Mouse (Mus musculus) liver, embryonic 14.5 days (tissue): ENCODE measurements at regions not wholly inside any gene's neighbourhood (a gene's known extent, or its start where the extent isn't known, plus 50 kb on each side); places are given as distances from the start of the nearest gene placed in this dataset.

Source experiments
- ATAC-seq: fragments of 200-750 bp; cut with Nextera tagmentation; 2 replicates; pipeline ENCODE4 v1.8.0; 2017; ENCODE audit warnings: moderate number of reproducible peaks, mild to moderate bottlenecking, moderate library complexity; ENCODE audit not compliant: insufficient read depth
- DNase-seq, 3 experiments: peaks; one replicate each; pipeline ENCODE4 v3.0.0-alpha.2; 2012 to 2013; ENCODE audit warnings: low read depth in 3 of 3, low spot score in 3 of 3
- H3K27ac ChIP-seq: fragments of 300-500 bp; sonication (generic); 2 replicates; pipeline ENCODE4 v1.5.1; 2014; ENCODE audit warnings: moderate library complexity, mild to moderate bottlenecking, control low read depth, inconsistent platforms
- H3K27me3 ChIP-seq: fragments of 300-500 bp; sonication (generic); 2 replicates; pipeline ENCODE4 v1.6.1; 2014; ENCODE audit warnings: mild to moderate bottlenecking, low read length, moderate library complexity; ENCODE audit not compliant: control insufficient read depth, insufficient read depth
- H3K36me3 ChIP-seq: fragments of 300-500 bp; sonication (generic); replicated peaks from 2 replicates; pipeline ENCODE4 v1.6.1; 2014; ENCODE audit warnings: low read depth; ENCODE audit not compliant: control insufficient read depth, insufficient read depth
- H3K4me1 ChIP-seq, 2 experiments: fragments of 200-500 bp in 1 of 2; fragments of 300-500 bp in 1 of 2; sonication (generic) in 1 of 2; replicated peaks; 2 replicates each; pipeline ENCODE4 v1.6.1; 2012 to 2014; ENCODE audit warnings: antibody characterized with exemption in 1 of 2, inconsistent platforms in 1 of 2, low read length in 1 of 2; ENCODE audit not compliant: control insufficient read depth in 2 of 2, insufficient read depth in 2 of 2
- H3K4me2 ChIP-seq: fragments of 300-500 bp; sonication (generic); 2 replicates; pipeline ENCODE4 v1.6.1; 2014; ENCODE audit warnings: low read depth, mild to moderate bottlenecking, control low read depth, moderate library complexity
- H3K4me3 ChIP-seq, 2 experiments: fragments of 200-500 bp in 1 of 2; fragments of 300-500 bp in 1 of 2; sonication (generic) in 1 of 2; 2 replicates each; pipeline ENCODE4 v1.5.1; 2012 to 2014; ENCODE audit warnings: low read depth in 2 of 2, low read length in 2 of 2, mild to moderate bottlenecking in 2 of 2, control low read depth in 1 of 2, inconsistent platforms in 1 of 2, moderate library complexity in 1 of 2; ENCODE audit not compliant: insufficient read depth in 1 of 2
- H3K9ac ChIP-seq: fragments of 300-500 bp; sonication (generic); replicated peaks from 2 replicates; pipeline ENCODE4 v1.6.1; 2014; ENCODE audit warnings: mild to moderate bottlenecking, control low read depth, moderate library complexity
- H3K9me3 ChIP-seq: fragments of 300-500 bp; sonication (generic); 2 replicates; pipeline ENCODE4 v1.6.1; 2016; ENCODE audit warnings: low read length, mixed read lengths; ENCODE audit not compliant: control insufficient read depth
- CTCF ChIP-seq: IDR thresholded peaks from 2 replicates; pipeline ENCODE4 v1.5.1; 2016; ENCODE audit warnings: antibody characterized with exemption, low read depth, control low read depth
- EP300 ChIP-seq: IDR thresholded peaks from 2 replicates; pipeline ENCODE4 v1.6.1; 2016; ENCODE audit warnings: antibody characterized with exemption, low read depth
- WGBS: fragments of 180-500 bp; shearing (Covaris S2); extraction: QIAGEN DNeasy Blood & Tissue Kit; methylation state at CpG from one replicate; pipeline ENCODE4 v1.1.7; 2014; ENCODE audit not compliant: insufficient replicate concordance; 5-methylcytosine and 5-hydroxymethylcytosine counted together

DNA sequence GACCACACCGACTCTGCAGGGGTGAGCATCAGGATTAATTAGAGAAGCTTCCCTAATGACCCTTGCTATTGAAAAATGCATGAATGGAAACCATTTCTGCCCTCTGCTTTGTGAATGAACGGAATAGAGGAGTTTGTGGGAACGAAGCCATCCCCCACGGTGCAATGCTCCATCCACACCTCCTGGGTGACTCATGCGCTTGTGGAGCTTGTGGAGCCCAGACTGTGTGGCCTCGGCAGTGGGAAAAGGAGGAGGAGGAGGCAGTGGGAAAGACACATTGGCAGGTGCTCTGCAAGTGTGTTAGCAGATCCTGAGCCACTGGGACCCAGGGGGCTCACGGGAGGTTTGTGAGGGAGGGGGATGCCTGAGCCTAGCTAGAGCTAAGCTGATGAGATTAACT lies 251.9 kb downstream of the Abcc12 start:
- Histone ChIP-seq H3K27ac (no peak overlapping the region), H3K4me1 (no peaks in the 10 kb centered on the region), H3K27me3 (no peaks in the 10 kb centered on the region), H3K4me3 (no peak overlapping the region), H3K9ac (no peak overlapping the region), H3K9me3 (no peaks in the 10 kb centered on the region), H3K4me2 (no peak overlapping the region), H3K36me3 (no peaks in the 10 kb centered on the region)
- WGBS: 58% methylated on average over 7 of the region's 7 CpGs
- no peak for DNase-seq
- ATAC-seq: no peak
- no peak for TF ChIP-seq CTCF
- TF ChIP-seq EP300: no peak

- Histone ChIP-seq H3K9me3 (no peaks in the 10 kb centered on the region), H3K4me2 (no peak overlapping the region), H3K27me3 (no peaks in the 10 kb centered on the region), H3K4me3 (no peak overlapping the region), H3K4me1 (no peaks in the 10 kb centered on the region), H3K9ac (no peak overlapping the region), H3K36me3 (no peaks in the 10 kb centered on the region), H3K27ac (no peak overlapping the region)
- WGBS: 49% methylated on average over 3 of the region's 3 CpGs
- DNase-seq (no peak), ATAC-seq (no peak)
- TF ChIP-seq EP300: no peak
- TF ChIP-seq CTCF: no peak
Observed at GRCm38 (mm10) chr8:86327982-86328381, 252.5 kb downstream of the Abcc12 start.

DNA sequence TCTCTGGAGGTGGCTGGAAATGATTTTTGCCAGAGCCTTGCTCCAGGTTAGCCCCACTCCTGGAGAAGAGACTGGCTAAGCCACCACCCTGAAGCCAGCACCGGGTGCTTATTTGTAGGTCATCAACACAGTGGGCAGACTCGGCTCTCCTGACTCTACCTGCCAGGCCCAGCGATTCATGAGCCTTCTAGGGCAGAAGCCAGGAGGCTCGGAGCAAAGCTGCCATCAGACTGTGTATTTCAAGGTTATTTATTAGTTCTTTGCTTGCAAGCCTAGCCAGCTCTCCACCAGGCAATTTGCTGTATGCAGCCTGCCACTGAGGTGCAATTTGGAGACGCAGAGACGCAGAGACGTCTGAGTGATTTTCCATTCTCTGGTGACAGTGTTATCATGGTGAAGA lies 255.4 kb downstream of the Abcc12 start:
- no peak overlapping the region for H3K9ac ChIP-seq
- H3K36me3 ChIP-seq: no peaks in the 10 kb centered on the region
- no peak overlapping the region for H3K27ac ChIP-seq
- TF ChIP-seq CTCF (no peak), EP300 (no peak)
- no peaks in the 10 kb centered on the region for H3K9me3 ChIP-seq
- no peak overlapping the region for H3K4me2 ChIP-seq
- H3K4me1 ChIP-seq: no peaks in the 10 kb centered on the region
- no peak overlapping the region for H3K4me3 ChIP-seq
- H3K27me3 ChIP-seq: no peaks in the 10 kb centered on the region
- 61% methylated on average over 7 of the region's 7 CpGs for WGBS
- ATAC-seq (no peak), DNase-seq (no peak)

DNA sequence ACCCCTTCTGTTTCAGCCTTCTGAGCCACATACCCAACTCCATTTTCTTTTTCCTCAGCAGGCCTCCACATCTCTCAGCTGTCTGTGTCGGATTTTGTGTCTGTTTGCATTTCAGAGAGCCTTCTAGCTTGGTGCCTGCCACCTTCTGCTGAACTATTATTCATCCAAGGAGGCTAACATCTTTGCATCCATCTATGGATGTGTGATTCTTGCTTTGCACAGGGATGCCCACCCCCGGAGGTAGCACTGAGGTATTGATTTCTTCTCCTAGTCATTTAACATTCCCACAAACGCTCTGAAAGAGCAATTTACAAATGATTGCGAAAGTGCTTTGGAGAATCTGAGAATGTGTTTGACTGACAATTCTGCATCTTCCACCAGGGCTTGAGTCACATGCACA lies 255.9 kb downstream of the Abcc12 start:
- Histone ChIP-seq H3K27ac (no peak overlapping the region), H3K4me2 (no peak overlapping the region), H3K36me3 (no peaks in the 10 kb centered on the region), H3K9ac (no peak overlapping the region), H3K27me3 (no peaks in the 10 kb centered on the region), H3K4me3 (no peak overlapping the region), H3K4me1 (no peaks in the 10 kb centered on the region), H3K9me3 (no peaks in the 10 kb centered on the region)
- TF ChIP-seq EP300 (no peak), CTCF (no peak)
- no peak for DNase-seq
- 48% methylated on average over 4 of the region's 4 CpGs for WGBS
- no peak for ATAC-seq

GRCm38 (mm10) chr8:86323823-86324222 lies 256.7 kb downstream of the Abcc12 start:
- H3K36me3 ChIP-seq: no peaks in the 10 kb centered on the region
- 30% methylated on average over 2 of the region's 2 CpGs for WGBS
- H3K9ac ChIP-seq: no peak overlapping the region
- H3K4me3 ChIP-seq: no peak overlapping the region
- no peak overlapping the region for H3K4me2 ChIP-seq
- H3K4me1 ChIP-seq: no peaks in the 10 kb centered on the region
- TF ChIP-seq CTCF: no peak
- no peak for TF ChIP-seq EP300
- no peaks in the 10 kb centered on the region for H3K9me3 ChIP-seq
- no peak overlapping the region for H3K27ac ChIP-seq
- no peaks in the 10 kb centered on the region for H3K27me3 ChIP-seq
- DNase-seq: no peak
- no peak for ATAC-seq
